Mouse (Mus musculus): ENCODE results near the gene Fes.

The Fes gene

GRCm38 (mm10) chr7:80387633-80388543 is at the start of gene Fes:
Gene Fes (minus strand): TSS chr7:80387946.
- peak; percentile 83 for DNase-seq

- no peak for DNase-seq
Observed at GRCm38 (mm10) chr7:80436571-80436970, 48.8 kb upstream of the Fes start.

GRCm38 (mm10) chr7:80435594-80435993 is 47.8 kb upstream of the Fes start:
- no peak for DNase-seq

DNA sequence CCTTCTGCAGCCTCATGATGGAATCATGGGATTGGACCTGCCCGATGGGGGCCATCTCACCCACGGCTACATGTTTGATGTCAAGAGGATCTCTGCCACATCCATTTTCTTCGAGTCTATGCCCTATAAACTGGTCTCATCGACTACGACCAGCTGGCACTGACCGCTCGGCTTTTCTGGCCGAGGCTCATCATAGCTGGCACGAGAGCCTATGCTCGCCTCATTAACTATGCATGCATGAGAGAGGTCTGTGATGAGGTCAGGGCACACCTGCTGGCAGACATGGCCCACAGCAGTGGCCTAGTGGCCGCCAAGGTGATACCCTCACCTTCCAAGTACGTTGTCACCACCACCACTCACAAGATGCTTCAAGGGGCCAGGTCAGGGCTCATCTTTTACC is 41.9 kb upstream of the Fes start:
- DNase-seq: no peak

- DNase-seq: no peak
Observed at GRCm38 (mm10) chr7:80427730-80428129, 40.0 kb upstream of the Fes start.

DNA sequence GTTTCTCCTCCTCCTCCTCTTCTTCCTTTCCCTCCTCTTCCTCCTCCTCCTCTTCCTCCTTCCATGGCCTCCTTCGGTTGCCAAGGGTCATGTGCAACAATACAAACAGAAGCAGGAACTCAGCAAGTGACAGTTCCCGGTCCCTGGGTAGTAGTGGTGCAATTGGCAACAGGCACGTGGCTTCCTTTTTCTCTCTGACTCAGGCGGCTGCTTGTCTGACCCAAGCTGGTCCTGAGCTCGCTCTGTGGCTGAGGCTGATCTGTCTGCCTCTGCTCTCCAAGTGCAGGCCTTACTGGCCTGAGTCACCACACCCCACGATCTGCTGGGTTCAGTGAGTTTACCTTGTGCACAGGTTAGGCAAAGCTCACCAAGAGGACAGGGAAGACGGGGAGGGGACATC is 38.6 kb upstream of the Fes start:
- no peak for DNase-seq

DNA sequence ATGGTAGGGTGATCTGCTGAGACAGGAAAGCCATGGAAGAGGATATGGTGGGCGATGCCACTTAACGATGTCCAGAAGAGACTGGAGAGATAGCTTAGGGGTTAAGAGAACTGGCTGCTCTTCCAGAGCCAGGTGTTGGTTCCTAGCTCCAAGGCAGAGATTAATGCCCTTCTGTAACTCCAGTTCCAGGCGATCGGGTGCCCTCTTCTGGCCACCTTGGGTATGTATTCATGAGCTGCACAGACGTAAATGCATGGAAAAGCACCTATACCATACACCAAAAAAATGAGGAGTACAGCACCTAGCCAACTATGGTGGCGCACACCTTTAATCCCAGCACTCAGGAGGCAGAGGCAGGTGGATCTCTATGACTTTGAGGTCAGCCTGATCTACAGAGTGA is 37.0 kb upstream of the Fes start:
- no peak for DNase-seq

DNA sequence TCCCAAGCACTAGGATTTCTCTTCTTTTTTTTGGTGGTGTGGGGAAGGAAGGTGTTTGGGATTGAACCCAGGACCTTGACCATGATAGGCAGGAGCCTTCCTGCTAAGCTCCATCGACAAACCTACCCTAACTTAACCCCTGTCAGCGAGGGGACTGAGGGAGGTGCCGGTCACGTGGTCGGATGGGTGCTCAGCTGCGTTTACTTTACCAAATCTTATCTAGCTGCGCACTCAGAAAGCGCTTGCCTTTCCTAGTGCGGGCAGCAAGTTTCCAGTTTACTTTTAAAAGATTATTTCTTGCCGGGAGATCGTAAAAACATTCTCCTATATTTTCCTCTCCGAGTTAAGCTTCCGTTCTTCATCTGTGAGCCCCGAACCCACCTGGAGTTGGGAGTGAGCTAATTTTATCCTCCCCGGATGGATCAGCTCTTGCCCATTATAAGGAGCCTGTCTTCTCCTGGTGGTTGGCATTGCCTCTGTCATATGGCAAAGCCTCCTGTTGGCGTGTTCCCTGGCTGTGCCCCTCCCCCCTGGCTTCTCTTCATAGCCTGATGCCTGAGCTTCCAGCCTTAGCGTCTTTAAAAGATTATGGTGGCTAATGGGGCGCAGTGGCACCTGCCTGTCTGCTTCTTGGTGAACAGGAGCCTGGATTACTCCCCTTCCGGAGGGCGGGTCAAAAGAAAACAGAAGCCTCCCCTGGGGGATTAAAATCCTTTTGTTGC is 35.2 kb upstream of the Fes start:
- peak; percentile 21 for DNase-seq

DNA sequence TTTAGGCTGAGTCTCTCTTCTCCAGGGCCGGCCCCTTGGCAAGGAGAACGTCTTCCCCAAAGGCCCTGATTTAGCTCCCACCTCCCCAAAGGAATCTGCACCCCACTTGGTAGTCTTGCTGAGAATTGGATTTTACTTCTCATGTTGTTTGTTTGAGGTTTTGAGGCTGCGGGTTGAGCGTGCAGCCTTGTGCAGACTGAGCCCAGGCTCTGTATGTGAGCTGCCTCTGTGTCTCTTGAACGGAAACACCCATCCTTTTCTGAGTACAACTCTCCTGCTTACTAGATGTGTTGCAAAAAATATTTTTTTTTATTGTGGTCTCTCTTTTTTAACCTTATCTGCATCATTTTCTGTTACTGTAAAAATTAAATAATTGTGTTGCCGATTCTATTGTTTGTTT is 33.8 kb upstream of the Fes start:
- no peak for DNase-seq

- DNase-seq: peak; percentile 59
Observed at GRCm38 (mm10) chr7:80420586-80420985, 32.8 kb upstream of the Fes start.

GRCm38 (mm10) chr7:80419278-80419677 is 31.5 kb upstream of the Fes start:
- DNase-seq: no peak

DNA sequence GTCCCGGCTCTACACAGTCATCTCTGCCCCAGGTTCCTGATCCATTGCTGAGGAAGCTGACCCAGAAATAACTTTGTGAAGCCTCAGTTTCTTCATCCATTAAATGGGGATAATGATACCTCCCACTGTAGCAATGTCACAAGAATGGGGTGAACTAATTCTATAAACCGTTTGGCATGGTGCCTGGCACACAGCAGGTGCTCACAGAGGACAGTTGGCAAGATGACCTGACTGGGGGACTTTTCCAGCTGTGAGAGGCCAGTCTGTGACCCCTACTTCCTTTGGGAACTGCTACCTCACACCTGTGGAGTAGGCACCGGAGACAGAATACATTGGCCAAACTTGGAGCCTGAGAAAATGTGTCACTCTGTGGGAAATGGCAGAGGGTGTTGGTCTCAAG is 30.3 kb upstream of the Fes start:
- DNase-seq: no peak

DNA sequence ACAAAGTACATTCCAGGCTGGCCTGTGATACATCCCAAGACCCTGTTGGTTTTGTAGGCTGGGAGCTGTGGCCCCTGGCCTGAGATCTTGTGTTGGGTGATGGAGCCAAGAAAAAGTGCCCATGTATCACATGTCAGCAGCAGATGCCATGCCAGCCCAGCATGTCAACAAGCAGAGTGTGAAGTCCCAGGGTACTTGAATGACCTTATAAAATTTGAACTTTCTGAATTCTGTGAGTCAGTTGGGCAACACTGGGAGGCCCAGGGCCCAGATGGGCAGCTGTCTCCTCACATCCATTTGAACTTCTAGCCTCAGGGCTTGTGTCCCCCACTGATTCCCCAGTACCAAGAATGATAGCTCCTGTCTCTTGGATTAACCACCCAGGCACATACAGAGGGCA is 29.9 kb upstream of the Fes start:
- DNase-seq: no peak

GRCm38 (mm10) chr7:80416969-80417368 is 29.2 kb upstream of the Fes start:
- DNase-seq: no peak

DNA sequence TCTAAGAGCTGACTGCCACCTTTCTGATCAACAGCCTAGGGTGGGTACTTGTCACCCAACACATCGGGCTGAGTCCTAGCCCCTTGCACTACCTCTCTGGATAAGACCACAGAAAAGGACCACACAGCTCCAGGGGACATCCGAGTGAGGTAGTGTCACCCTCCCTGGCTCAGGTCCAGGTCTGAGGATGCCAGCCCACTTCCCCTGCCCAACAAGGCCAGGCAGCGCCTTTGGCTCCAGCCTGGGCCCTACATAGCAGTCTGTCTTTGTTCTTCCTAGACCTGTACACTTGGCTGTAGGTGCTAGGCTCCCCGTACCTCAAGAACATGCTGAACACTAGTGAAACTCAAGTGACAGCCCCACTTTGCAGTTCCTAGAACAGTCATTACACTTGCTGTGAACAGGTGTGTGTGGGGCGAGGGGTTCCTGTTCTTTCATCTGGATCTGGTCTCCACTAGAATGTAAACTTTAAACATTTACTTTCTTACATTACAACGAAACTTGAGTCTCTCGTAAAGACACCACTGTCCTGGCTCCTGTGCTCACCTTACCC is 26.6 kb upstream of the Fes start:
- DNase-seq: no peak

DNA sequence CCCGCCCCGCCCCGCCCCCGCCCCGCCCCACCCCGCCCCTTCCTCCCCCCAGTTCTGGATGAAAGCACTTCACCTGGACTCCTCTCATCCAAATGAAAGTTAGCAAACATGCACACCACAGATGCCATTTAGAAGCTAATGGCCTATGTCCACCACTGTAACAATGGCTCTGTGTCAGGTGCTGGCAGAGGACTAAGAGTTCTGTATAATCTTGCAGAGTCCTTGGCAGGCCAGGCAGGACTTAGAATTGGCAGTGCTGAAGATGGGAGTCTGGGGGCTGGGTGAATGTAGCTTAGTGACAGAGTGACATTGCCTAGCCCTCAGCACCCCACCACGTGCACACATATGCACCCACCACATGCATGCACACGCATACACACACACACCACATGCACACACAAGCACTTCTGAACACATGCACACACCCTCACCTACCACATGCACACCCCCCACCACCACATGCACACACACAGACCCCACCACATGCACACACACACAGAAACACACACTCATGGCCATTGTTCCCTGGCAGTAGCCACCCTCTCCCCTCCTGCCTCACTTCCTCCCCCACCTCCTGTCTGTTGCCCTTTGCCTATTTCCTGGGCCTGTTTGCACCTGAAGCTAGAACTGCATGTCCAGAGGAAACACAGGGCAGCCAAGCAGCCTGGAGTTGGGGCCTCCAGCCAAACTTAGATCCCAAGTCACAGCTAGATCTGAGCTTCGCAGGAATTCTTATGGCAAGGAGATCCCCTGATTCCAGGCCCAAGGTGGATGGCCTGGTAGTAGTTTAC is 26.0 kb upstream of the Fes start:
- DNase-seq: no peak

DNA sequence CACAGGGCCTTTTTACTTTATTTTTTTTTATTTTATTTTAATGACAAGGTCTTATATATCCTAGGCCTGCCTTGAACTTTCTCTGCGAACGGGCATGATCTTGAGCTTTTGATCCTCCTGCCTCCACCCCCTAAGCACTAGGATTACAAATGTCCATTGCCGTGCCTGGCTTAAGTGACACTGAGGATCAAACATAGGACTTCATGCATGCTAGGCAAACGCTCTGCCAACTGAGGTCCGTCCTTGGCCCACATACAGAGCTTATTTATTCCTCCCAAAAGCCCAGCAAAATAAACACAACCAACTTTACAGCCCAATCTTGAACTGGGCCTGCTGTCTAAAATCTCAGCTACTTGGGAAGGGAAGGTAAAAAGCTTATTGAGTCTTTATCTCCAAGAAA is 25.0 kb upstream of the Fes start:
- no peak for DNase-seq

DNA sequence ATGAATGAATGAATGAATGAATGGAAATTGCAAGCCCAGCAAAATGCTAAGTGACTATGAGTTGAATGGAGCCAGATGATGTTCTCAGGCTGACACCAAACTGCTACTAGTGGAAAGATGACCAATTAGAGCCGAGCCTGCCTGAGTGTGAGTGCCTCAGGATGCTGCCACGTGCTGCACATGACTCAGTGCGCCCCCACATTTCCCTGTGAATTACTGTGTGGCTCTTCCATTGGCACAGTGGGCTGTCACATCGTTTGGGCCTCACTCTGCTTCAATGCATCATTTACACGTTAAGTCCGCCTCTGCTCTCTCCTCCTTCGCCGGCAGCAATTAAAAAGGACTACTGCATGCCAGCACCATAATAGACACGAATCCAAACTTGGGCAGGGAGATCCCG is 24.5 kb upstream of the Fes start:
- no peak for DNase-seq

GRCm38 (mm10) chr7:80410380-80410779 is 22.6 kb upstream of the Fes start:
- no peak for DNase-seq

GRCm38 (mm10) chr7:80407712-80408111 is 20.0 kb upstream of the Fes start:
- no peak for DNase-seq

DNA sequence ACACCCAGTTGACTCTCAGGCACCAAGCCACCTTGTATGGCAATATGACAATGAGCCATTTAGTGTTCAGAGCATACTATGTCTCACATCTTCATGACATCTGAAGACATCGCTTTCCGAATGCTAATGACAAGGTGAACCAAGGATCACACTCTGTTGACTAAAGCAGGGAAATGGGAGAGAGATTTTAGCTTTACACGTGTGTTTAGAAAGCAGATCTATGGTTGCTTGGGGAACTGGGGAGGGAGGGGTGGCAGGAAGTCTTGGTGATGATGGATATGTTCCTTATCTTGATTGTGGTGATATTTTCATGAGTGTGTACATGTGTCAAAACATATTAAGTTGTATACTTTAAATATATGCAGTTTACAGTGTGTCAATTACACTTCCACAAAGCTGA is 18.4 kb upstream of the Fes start:
- DNase-seq: no peak

- DNase-seq: no peak
Observed at GRCm38 (mm10) chr7:80405188-80405695, 17.5 kb upstream of the Fes start, which contains the start of gene Furin. Gene Furin (minus strand): TSS chr7:80405436.

All from kidney, postnatal 14 days (tissue).